Mouse (Mus musculus): ENCODE measurements around the gene Col10a1. TPM values are rescaled to one million over a fixed set of nuclear protein-coding genes. Genes with fewer than 3 reads are reported as not detected.
A peak's percentile ranks its signal among the peaks of the same experiment; 100 is the strongest.
"Not testable (repeated sequence)": the region's sequence is repeated elsewhere in the genome, so short reads cannot be mapped to it uniquely, and the experiment has no call there.

Gene Col10a1
- polyA plus RNA-seq, 1 experiment from 2014 or later = 0.05 TPM

GRCm38 (mm10) chr10:34418794-34419193 is 29.0 kb downstream of the Col10a1 start:
- peak; percentile 9 for DNase-seq
- peak overlapping the region; percentile 74 for H3K4me3 ChIP-seq (replicated peaks)
- ATAC-seq (ENCODE audit: low read depth); H3K9me3 ChIP-seq (replicated peaks); H3K27me3 ChIP-seq; H3K36me3 ChIP-seq: not testable (repeated sequence)
- peak overlapping the region; percentile 80 for H3K4me2 ChIP-seq
- H3K9ac ChIP-seq = peak overlapping the region; percentile 54
- WGBS (ENCODE audit: insufficient replicate concordance) = 69% methylated on average over 4 of the region's 4 CpGs
- H3K4me1 ChIP-seq (replicated peaks) = peaks cover 40% of the 10 kb centered on the region
- H3K27ac ChIP-seq = peak overlapping the region; percentile 58; the same call in 1 of the 2 replicates

- Histone ChIP-seq H3K36me3 (no peaks in the 10 kb centered on the region), H3K27me3 (no peaks in the 10 kb centered on the region), H3K9me3 (replicated peaks) (no peaks in the 10 kb centered on the region), H3K4me1 (replicated peaks) (no peaks in the 10 kb centered on the region), H3K4me2 (no peak overlapping the region), H3K4me3 (replicated peaks) (no peak overlapping the region), H3K27ac (no peak overlapping the region), H3K9ac (no peak overlapping the region)
- no peak for DNase-seq
- ATAC-seq (ENCODE audit: low read depth) = no peak
Observed at GRCm38 (mm10) chr10:34431783-34432182, 42.0 kb downstream of the Col10a1 start.

- H3K4me1 ChIP-seq (replicated peaks); H3K27me3 ChIP-seq; H3K36me3 ChIP-seq; H3K27ac ChIP-seq; H3K9ac ChIP-seq; DNase-seq; H3K9me3 ChIP-seq (replicated peaks); H3K4me2 ChIP-seq; H3K4me3 ChIP-seq (replicated peaks); ATAC-seq (ENCODE audit: low read depth): not testable (repeated sequence)
- WGBS (ENCODE audit: insufficient replicate concordance) = 72% methylated on average over 8 of the region's 14 CpGs
Observed at GRCm38 (mm10) chr10:34434191-34434590, 44.4 kb downstream of the Col10a1 start.

Other genes with a start within 250 kb of the Col10a1 start
- gene Dse, start 182.3 kb upstream of the Col10a1 start, polyA plus RNA-seq (2015; fragmentation: Nextera tagmentation; extraction: Ambion mirVana) = 6.0 and 7.9 TPM in 2 replicates
- 29.0 and 34.6 TPM in 2 replicates for gene Tspyl1, start 107.8 kb upstream of the Col10a1 start, polyA plus RNA-seq (2015; fragmentation: Nextera tagmentation; extraction: Ambion mirVana)
- 0.82 and 0.99 TPM in 2 replicates for gene Tspyl4, start 92.5 kb upstream of the Col10a1 start, polyA plus RNA-seq (2015; fragmentation: Nextera tagmentation; extraction: Ambion mirVana)
- gene Nt5dc1, start 28.6 kb downstream of the Col10a1 start, polyA plus RNA-seq (2015; fragmentation: Nextera tagmentation; extraction: Ambion mirVana) = 9.7 and 10.9 TPM in 2 replicates
- gene Frk, start 93.4 kb downstream of the Col10a1 start, polyA plus RNA-seq (2015; fragmentation: Nextera tagmentation; extraction: Ambion mirVana) = 1.1 and 1.3 TPM in 2 replicates